8 mouse cellular contexts compared by ENCODE assay signal in the genomic region with DNA sequence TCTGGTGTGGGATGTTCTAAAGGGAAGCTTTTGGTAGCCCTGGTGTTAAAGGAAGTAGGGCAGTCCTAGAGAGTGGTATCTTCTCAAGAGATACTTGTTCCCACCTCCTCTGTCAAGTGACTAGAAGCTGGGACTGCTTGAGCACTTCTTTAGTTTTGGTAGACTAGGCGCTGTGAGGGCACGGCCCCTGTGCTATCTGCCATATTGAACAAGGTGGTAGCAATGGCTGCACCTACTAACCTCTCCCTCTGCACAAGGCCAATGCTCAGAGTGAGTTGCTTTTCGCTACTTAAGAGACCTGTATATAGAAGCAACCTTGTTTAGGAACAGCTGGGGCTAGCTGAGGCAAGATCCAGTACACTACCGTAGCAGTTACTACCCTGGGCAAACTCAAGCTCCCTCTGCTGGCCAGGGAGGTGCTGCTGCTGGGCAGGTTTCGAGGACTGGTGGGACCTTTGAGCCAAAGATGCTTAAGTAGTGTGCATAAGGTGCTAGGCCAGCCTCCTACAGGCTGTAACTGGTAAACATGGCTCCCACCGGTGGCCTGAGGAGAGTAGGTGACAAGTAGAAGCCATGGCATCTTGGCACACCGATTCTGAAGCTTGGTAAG. TPM values are rescaled to one million over a fixed set of nuclear protein-coding genes. Genes with fewer than 3 reads are reported as not detected.
DNase-seq lines count a peak whose midpoint lies in the region; ATAC-seq and TF ChIP-seq lines count a peak whose summit lies in the region.

No protein-coding gene starts in this region.

- H3K4me2 ChIP-seq in intestine, postnatal 0 days (replicated peaks; ENCODE audit: low read depth): no peak overlapping the region

- H3K4me3 ChIP-seq in spleen, adult 2 months (ENCODE audit: extremely low read depth, insufficient read depth, insufficient read length): no peak overlapping the region
- no peak overlapping the region for H3K4me3 ChIP-seq in intestine, postnatal 0 days (ENCODE audit: low read depth, low read length)

- DNase-seq in adrenal gland, adult (ENCODE audit: inconsistent age in 2 of 2, low spot score in 1 of 2): peak; percentile 49 to 74
- no peak for DNase-seq in adrenal gland, postnatal 4 days (ENCODE audit: low spot score in 2 of 2)
- peak in 1 of 2 experiments; percentile 36 for DNase-seq in spleen, adult 2 months (ENCODE audit: low read depth in 1 of 2, low spot score in 2 of 2)
- DNase-seq in spleen, adult 12 weeks (ENCODE audit: low spot score): no peak
- peak; percentile 76 for DNase-seq in lung, postnatal 36 days
- no peak for DNase-seq in MN1 (ENCODE audit: low spot score)
- DNase-seq in left cerebral cortex, postnatal 36 days (ENCODE audit: low spot score in 2 of 2): no peak

- TF ChIP-seq POLR2A in spleen, adult 2 months (IDR thresholded peaks at IDR 0.05; ENCODE audit: low read depth, low read length): no peak

- intact Hi-C loops in left cerebral cortex, postnatal 36 days (cut with DNase I): no loop called here

- no peaks in the 10 kb centered on the region for H3K9me3 ChIP-seq in intestine, postnatal 0 days (ENCODE audit: control insufficient read depth)

- no peaks in the 10 kb centered on the region for H3K27me3 ChIP-seq in spleen, adult 2 months (ENCODE audit: control insufficient read depth, insufficient read depth, low read length)
- H3K27me3 ChIP-seq in intestine, postnatal 0 days (replicated peaks; ENCODE audit: control insufficient read depth, insufficient read depth, low read length): no peaks in the 10 kb centered on the region

- no peak overlapping the region for H3K27ac ChIP-seq in spleen, adult 2 months (ENCODE audit: insufficient read depth, low read length)
- 0 out of 2 replicates have a peak overlapping the region, but pooled peaks have one; percentile 35 for H3K27ac ChIP-seq in intestine, postnatal 0 days (ENCODE audit: low read depth, low read length)

- WGBS in spleen, adult 2 months: 94% methylated on average over 7 of the region's 7 CpGs
- WGBS in intestine, postnatal 0 days: 79% methylated on average over 7 of the region's 7 CpGs

- no peaks in the 10 kb centered on the region for H3K4me1 ChIP-seq in spleen, adult 2 months (ENCODE audit: control insufficient read depth, insufficient read depth, insufficient read length)
- H3K4me1 ChIP-seq in intestine, postnatal 0 days (replicated peaks; ENCODE audit: control insufficient read depth, insufficient read depth, low read length): no peaks in the 10 kb centered on the region

- ATAC-seq in intestine, postnatal 0 days: peak; percentile 70

- H3K36me3 ChIP-seq in spleen, adult 2 months (ENCODE audit: control insufficient read depth, insufficient read depth, low read length): peaks cover 28% of the 10 kb centered on the region
- H3K36me3 ChIP-seq in intestine, postnatal 0 days (ENCODE audit: control insufficient read depth, insufficient read depth): peaks cover 88% of the 10 kb centered on the region

- peak; percentile 48; the same call in 1 of the 2 replicates for TF ChIP-seq CTCF in spleen, adult 2 months (IDR thresholded peaks at IDR 0.05; ENCODE audit: extremely low read depth, insufficient read depth, insufficient read length, insufficient replicate concordance)
- peak; percentile 86 for TF ChIP-seq CTCF in intestine, postnatal 0 days (IDR thresholded peaks at IDR 0.05; ENCODE audit: low read depth)

- no peak overlapping the region for H3K9ac ChIP-seq in intestine, postnatal 0 days (ENCODE audit: low read depth, low read length)

RNA-seq across cellular contexts. Expression of gene Dstn, which starts 30.5 kb away (rescaled TPM):
- 100 to 1,000 TPM; 227 to 242 TPM for total RNA-seq in adrenal gland, postnatal 4 days (2021)
- 7.9 and 8.8 TPM in 2 replicates for polyA plus RNA-seq in spleen, adult 2 months (2012; rRNA removed)
- 801 and 835 TPM in 2 replicates for polyA plus RNA-seq in intestine, postnatal 0 days (2015; fragmentation: Nextera tagmentation; extraction: Ambion mirVana)
- total RNA-seq in left cerebral cortex, postnatal 36 days (2021): 100 to 1,000 TPM; 161 to 182 TPM

Comparison
In these comparisons a context has a peak if more than half of its experiments do, and no peak if none do; other contexts are left out.
1. DNase-seq: peak in adrenal gland, adult (2 of 2) and lung, postnatal 36 days (single experiment); none in adrenal gland, postnatal 4 days (0 of 2), spleen, adult 12 weeks (single experiment), MN1 (single experiment) and left cerebral cortex, postnatal 36 days (0 of 2).